Mouse (Mus musculus) liver, adult 2 months (tissue): Measurements from ENCODE around the gene Tle6. TPM values are rescaled to one million over a fixed set of nuclear protein-coding genes. Genes with fewer than 3 reads are reported as not detected.
A peak's percentile ranks its signal among the peaks of the same experiment; 100 is the strongest.

ENCODE experiments used
- DNase-seq: peaks from one replicate; pipeline ENCODE4 v3.0.0-alpha.2; 2011; ENCODE audit warnings: low read depth, low spot score; ENCODE audit errors: extremely low read depth
- H3K27ac ChIP-seq: fragments of 200-500 bp; replicated peaks from 2 replicates; pipeline ENCODE4 v1.5.1; 2012; ENCODE audit warnings: low read depth, mild to moderate bottlenecking, control low read depth, inconsistent platforms, low read length; ENCODE audit not compliant: insufficient read depth
- H3K27me3 ChIP-seq: fragments of 200-500 bp; 2 replicates; pipeline ENCODE4 v1.6.1; 2012; ENCODE audit warnings: mild to moderate bottlenecking, moderate library complexity, low read length, inconsistent platforms; ENCODE audit not compliant: control insufficient read depth, insufficient read depth
- H3K36me3 ChIP-seq: fragments of 200-500 bp; 2 replicates; pipeline ENCODE4 v1.6.1; 2012; ENCODE audit warnings: low read length, inconsistent platforms; ENCODE audit not compliant: control insufficient read depth, insufficient read depth
- H3K4me1 ChIP-seq: fragments of 200-500 bp; 2 replicates; pipeline ENCODE4 v1.6.1; 2011; ENCODE audit warnings: low read length; ENCODE audit not compliant: control insufficient read depth, insufficient read depth
- H3K4me3 ChIP-seq: fragments of 200-500 bp; 2 replicates; pipeline ENCODE4 v1.5.1; 2011; ENCODE audit warnings: low read depth, mild to moderate bottlenecking, control low read depth, low read length, moderate library complexity; ENCODE audit not compliant: insufficient read depth
- H3K79me2 ChIP-seq: fragments of 200-500 bp; 2 replicates; pipeline ENCODE4 v1.6.1; 2012; ENCODE audit warnings: inconsistent platforms, mild to moderate bottlenecking, low read length, moderate library complexity; ENCODE audit not compliant: control insufficient read depth, insufficient read depth
- H3K9ac ChIP-seq: fragments of 200-500 bp; 2 replicates; pipeline ENCODE4 v1.6.1; 2012; ENCODE audit warnings: low read depth, mild to moderate bottlenecking, control low read depth, inconsistent platforms, low read length
- CTCF ChIP-seq: fragments of 200-500 bp; IDR thresholded peaks from 2 replicates; pipeline ENCODE4 v1.5.1; 2011; ENCODE audit warnings: low read depth, low read length, control low read depth
- POLR2A ChIP-seq: fragments of 200-500 bp; IDR thresholded peaks from 2 replicates; pipeline ENCODE4 v1.6.1; 2011; ENCODE audit warnings: low read length, control low read depth; ENCODE audit not compliant: insufficient read depth; ENCODE audit errors: extremely low read depth
- WGBS: fragments of 180-500 bp; shearing (Covaris S2); methylation state at CpG from one replicate; pipeline ENCODE4 v1.1.7; 2018; 5-methylcytosine and 5-hydroxymethylcytosine counted together
- polyA plus RNA-seq: library from polyadenylated mRNA; depleted of rRNA; stranded (reverse); fragments of >200 nt; gene quantifications from 2 replicates; pipeline ENCODE4 v1.2.3, GENCODE M21; 2012
- total RNA-seq: library from RNA; depleted of rRNA; stranded (reverse); fragments of >200 nt; gene quantifications from 2 replicates; pipeline ENCODE4 v1.2.3, GENCODE M21; 2014

Tle6 gene
- total and polyA plus RNA-seq, 2 experiments, result 1.6 to 3.5 TPM

- no peak for TF ChIP-seq CTCF
- TF ChIP-seq POLR2A, result no peak
- Histone ChIP-seq H3K79me2 (peaks cover 33% of the 10 kb centered on the region), H3K27me3 (no peaks in the 10 kb centered on the region), H3K4me3 (no peak overlapping the region), H3K4me1 (peaks cover 30% of the 10 kb centered on the region), H3K9ac (no peak overlapping the region), H3K27ac (no peak overlapping the region), H3K36me3 (no peaks in the 10 kb centered on the region)
- WGBS, result 42% methylated on average over 5 of the region's 5 CpGs
- DNase-seq, result peak; percentile 49
Observed at GRCm38 (mm10) chr10:81546332-81546731, 54.5 kb downstream of the Tle6 start.

GRCm38 (mm10) chr10:81545161-81545747, 55.6 kb downstream of the Tle6 start, which contains the start of gene Gna11:
Gene Gna11, minus strand, starts transcription at chr10:81545190.
- H3K9ac ChIP-seq, result peak within 1 kb of the TSS; percentile 81
- peak within 1 kb of the TSS; percentile 53 for H3K27ac ChIP-seq
- peaks cover 34% of the 10 kb centered on the region for H3K4me1 ChIP-seq
- no peak for TF ChIP-seq POLR2A
- no peak for TF ChIP-seq CTCF
- no peaks in the 10 kb centered on the region for H3K27me3 ChIP-seq
- H3K36me3 ChIP-seq, result no peaks in the 10 kb centered on the region
- H3K4me3 ChIP-seq, result peak within 1 kb of the TSS; percentile 72
- peaks cover 44% of the 10 kb centered on the region for H3K79me2 ChIP-seq
- 2% methylated on average over 59 of the region's 59 CpGs for WGBS
- peak; percentile 88 for DNase-seq

- H3K79me2 ChIP-seq, result peaks cover 51% of the 10 kb centered on the region
- H3K4me1 ChIP-seq, result peaks cover 34% of the 10 kb centered on the region
- peak overlapping the region; percentile 72 for H3K4me3 ChIP-seq
- H3K36me3 ChIP-seq, result no peaks in the 10 kb centered on the region
- H3K27ac ChIP-seq, result peak overlapping the region; percentile 53
- under 1% methylated on average over 93 of the region's 93 CpGs for WGBS
- H3K27me3 ChIP-seq, result no peaks in the 10 kb centered on the region
- peak overlapping the region; percentile 81 for H3K9ac ChIP-seq
- TF ChIP-seq CTCF (no peak), POLR2A (0 out of 2 replicates have a peak, but pooled peaks have one; percentile 37)
- no peak for DNase-seq
Observed at GRCm38 (mm10) chr10:81544296-81545160, 56.3 kb downstream of the Tle6 start.

GRCm38 (mm10) chr10:81543633-81544032, 57.2 kb downstream of the Tle6 start:
- peaks cover 34% of the 10 kb centered on the region for H3K4me1 ChIP-seq
- H3K27ac ChIP-seq, result peak overlapping the region; percentile 13; the same call in 1 of the 2 replicates
- TF ChIP-seq POLR2A, result no peak
- no peak for TF ChIP-seq CTCF
- no peak for DNase-seq
- H3K9ac ChIP-seq, result peak overlapping the region; percentile 81
- no peaks in the 10 kb centered on the region for H3K36me3 ChIP-seq
- 71% methylated on average over 1 of the region's 1 CpGs for WGBS
- peak overlapping the region; percentile 72; the same call in 1 of the 2 replicates for H3K4me3 ChIP-seq
- peaks cover 60% of the 10 kb centered on the region for H3K79me2 ChIP-seq
- no peaks in the 10 kb centered on the region for H3K27me3 ChIP-seq

- Histone ChIP-seq H3K9ac (peak overlapping the region; percentile 81), H3K36me3 (no peaks in the 10 kb centered on the region), H3K4me1 (peaks cover 34% of the 10 kb centered on the region), H3K79me2 (peaks cover 65% of the 10 kb centered on the region), H3K27me3 (no peaks in the 10 kb centered on the region), H3K27ac (peak overlapping the region; percentile 78), H3K4me3 (no peak overlapping the region)
- WGBS, result 39% methylated on average over 7 of the region's 7 CpGs
- DNase-seq, result no peak
- no peak for TF ChIP-seq CTCF
- no peak for TF ChIP-seq POLR2A
Observed at GRCm38 (mm10) chr10:81542727-81543460, 58.0 kb downstream of the Tle6 start.
